Mouse (Mus musculus) adrenal gland, postnatal 14 days (tissue): Measurements from ENCODE around the gene Olfr1089. TPM values are rescaled to one million over a fixed set of nuclear protein-coding genes. Genes with fewer than 3 reads are reported as not detected.

Source experiments
- DNase-seq: peaks from one replicate; pipeline ENCODE4 v3.0.0; 2021; ENCODE audit warnings: mixed read lengths
- long read RNA-seq, 2 experiments: library from polyadenylated mRNA; stranded (forward); transcript quantifications; one replicate each; pipeline ENCODE4 v2.0.0; 2021
- total RNA-seq: library from RNA; stranded (reverse); gene quantifications from 2 replicates; pipeline ENCODE4 v1.2.3, GENCODE M21; 2021

Olfr1089 gene
- total RNA-seq: not detected in 2 replicates
- long read RNA-seq, experiment 1: 0 reads
- long read RNA-seq, experiment 2: 0 reads

GRCm38 (mm10) chr2:86733601-86734000, at the start of gene Olfr1089:
Olfr1089 (minus strand) TSS chr2:86733701.
- DNase-seq: no peak

- DNase-seq: no peak
Observed at GRCm38 (mm10) chr2:86782179-86782578, 48.7 kb upstream of the Olfr1089 start, which contains the start of gene Olfr1093. Olfr1093 (plus strand) TSS chr2:86782479.

GRCm38 (mm10) chr2:86761050-86761449, 27.5 kb upstream of the Olfr1089 start:
- DNase-seq: no peak

GRCm38 (mm10) chr2:86758893-86759292, 25.4 kb upstream of the Olfr1089 start, which contains the start of gene Olfr1090:
Olfr1090 (minus strand) TSS chr2:86758993.
- no peak for DNase-seq

- no peak for DNase-seq
Observed at GRCm38 (mm10) chr2:86698295-86698694, 35.2 kb downstream of the Olfr1089 start, which contains the start of gene Olfr1087. Olfr1087 (minus strand) TSS chr2:86698395.

Other genes with a start within 250 kb of the Olfr1089 start
- gene Olfr228, start 246.3 kb downstream of the Olfr1089 start, total RNA-seq: not detected in 2 replicates
- gene Olfr1076, start 225.2 kb downstream of the Olfr1089 start, total RNA-seq: not detected in 2 replicates
- gene Olfr1079, start 191.2 kb downstream of the Olfr1089 start, total RNA-seq: not detected in 2 replicates
- not detected in 2 replicates for gene Olfr1080, start 175.5 kb downstream of the Olfr1089 start, total RNA-seq
- gene Olfr1082, start 134.7 kb downstream of the Olfr1089 start, total RNA-seq: not detected in 2 replicates
- not detected in 2 replicates for gene Olfr1084, start 94.0 kb downstream of the Olfr1089 start, total RNA-seq
- not detected in 2 replicates for gene Olfr1085, start 71.7 kb downstream of the Olfr1089 start, total RNA-seq
- not detected in 2 replicates for gene Olfr1086, start 53.6 kb downstream of the Olfr1089 start, total RNA-seq
- not detected in 2 replicates for gene Olfr1087, start 35.3 kb downstream of the Olfr1089 start, total RNA-seq
- gene Olfr1090, start 25.3 kb upstream of the Olfr1089 start, total RNA-seq: not detected in 2 replicates
- not detected in 2 replicates for gene Olfr1093, start 48.8 kb upstream of the Olfr1089 start, total RNA-seq
- not detected in 2 replicates for gene Olfr141, start 76.3 kb upstream of the Olfr1089 start, total RNA-seq
- not detected in 2 replicates for gene Olfr1094, start 91.0 kb upstream of the Olfr1089 start, total RNA-seq
- not detected in 2 replicates for gene Olfr1095, start 118.0 kb upstream of the Olfr1089 start, total RNA-seq
- not detected in 2 replicates for gene Gm13723, start 141.1 kb upstream of the Olfr1089 start, total RNA-seq
- not detected in 2 replicates for gene Olfr1097, start 158.5 kb upstream of the Olfr1089 start, total RNA-seq
- not detected in 2 replicates for gene Olfr1098, start 190.8 kb upstream of the Olfr1089 start, total RNA-seq
- gene Olfr1099, start 227.0 kb upstream of the Olfr1089 start, total RNA-seq: not detected in 2 replicates
- gene Olfr1100, start 246.3 kb upstream of the Olfr1089 start, total RNA-seq: not detected in 2 replicates